Mouse (Mus musculus): Measurements from ENCODE around the gene Irgq. TPM values are rescaled to one million over a fixed set of nuclear protein-coding genes. Genes with fewer than 3 reads are reported as not detected.

Irgq gene
- total RNA-seq, 2 experiments from 2014 or later: 15.7 to 18.2 TPM

DNA sequence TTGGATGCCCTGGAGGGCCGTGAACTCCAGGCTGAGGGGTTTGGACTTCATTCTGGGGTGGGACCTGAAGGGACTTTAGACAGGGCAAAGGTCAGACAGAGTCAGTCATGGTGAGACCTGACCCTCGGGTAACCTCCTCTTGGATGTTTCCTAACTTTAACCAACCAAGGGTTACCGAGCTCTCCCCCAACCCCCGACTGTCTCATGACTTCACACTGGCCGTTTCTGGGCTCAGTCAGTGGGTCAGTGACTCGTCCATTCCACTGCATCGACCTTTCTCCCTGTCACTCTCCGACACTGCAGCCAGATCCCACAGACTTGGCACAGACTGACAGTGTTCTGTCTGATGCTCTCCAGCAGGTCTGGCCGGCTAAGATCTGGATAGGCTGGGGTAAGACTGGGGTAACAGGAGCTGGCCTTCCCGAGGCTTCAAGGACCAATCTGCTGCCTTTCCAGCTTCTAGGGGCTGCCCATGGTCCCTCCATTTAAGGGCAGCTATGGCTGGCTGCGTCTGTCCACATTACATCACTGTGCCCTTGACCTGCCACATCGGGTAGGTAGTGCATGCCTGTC, 43.8 kb downstream of the Irgq start:
- no peak for DNase-seq (ENCODE audit: low spot score)
- intact Hi-C loops (cut with DNase I): no loop called here

DNA sequence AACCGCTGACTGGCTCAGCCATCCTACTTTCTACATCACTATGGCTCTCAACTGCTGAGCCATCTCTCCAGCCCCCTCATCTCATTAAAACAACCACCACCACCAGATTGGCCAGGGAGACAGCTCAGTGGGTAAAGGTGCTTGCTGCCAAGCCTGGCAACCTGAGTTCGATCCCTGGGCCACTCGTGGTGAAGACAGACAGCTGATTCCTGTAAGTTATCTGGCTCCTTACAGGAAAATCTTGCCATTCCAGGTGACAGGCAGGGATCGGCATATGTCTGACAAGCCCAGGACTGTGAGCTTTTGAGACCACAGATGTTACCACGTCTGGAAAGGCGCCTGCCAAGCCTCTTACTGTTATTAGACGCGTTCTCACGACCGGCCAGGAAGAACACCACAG, 47.3 kb downstream of the Irgq start:
- DNase-seq (ENCODE audit: low spot score): no peak
- intact Hi-C loops (cut with DNase I): no loop called here

DNA sequence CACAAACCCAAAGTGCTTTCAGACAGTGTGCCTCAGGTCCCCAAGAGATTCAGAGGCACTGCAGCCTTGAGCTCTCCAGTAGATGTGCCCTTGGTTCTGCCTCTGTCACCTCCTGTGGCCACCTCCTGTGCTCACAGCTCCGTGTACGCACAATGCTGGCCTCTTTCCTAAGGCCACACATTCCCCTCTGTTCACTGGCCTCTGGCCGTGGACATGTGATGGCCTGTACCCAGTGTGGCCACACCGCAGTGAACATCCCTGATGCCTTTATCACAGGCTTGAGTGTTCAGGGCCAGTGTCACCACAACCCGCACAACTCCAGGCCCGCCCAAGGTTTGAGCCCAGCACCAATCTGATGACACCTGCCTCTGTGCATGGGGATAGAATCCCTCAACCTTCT, 54.4 kb downstream of the Irgq start:
- intact Hi-C loops (cut with DNase I): no loop called here
- no peak for DNase-seq (ENCODE audit: low spot score)

DNA sequence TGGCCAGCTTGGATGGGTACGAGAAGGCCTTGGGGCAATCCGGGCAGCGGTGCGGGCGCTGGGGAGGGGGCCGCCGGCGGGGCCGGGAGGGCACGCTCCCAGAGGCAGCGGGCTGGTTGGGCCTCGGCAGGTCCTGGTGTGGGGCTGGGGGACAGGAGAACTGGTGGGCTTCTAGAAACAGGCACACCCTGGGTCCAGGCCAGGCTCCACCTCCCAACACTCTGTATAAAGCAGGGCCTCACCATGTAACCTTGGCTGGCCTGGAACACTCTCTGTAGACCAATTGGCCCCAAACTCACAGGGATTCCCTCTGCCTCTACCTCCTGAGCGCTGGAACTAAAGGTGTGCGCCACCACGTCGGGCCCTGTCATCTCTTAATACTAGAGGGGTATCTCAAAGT, 55.5 kb downstream of the Irgq start:
- intact Hi-C loops (cut with DNase I): no loop called here

DNA sequence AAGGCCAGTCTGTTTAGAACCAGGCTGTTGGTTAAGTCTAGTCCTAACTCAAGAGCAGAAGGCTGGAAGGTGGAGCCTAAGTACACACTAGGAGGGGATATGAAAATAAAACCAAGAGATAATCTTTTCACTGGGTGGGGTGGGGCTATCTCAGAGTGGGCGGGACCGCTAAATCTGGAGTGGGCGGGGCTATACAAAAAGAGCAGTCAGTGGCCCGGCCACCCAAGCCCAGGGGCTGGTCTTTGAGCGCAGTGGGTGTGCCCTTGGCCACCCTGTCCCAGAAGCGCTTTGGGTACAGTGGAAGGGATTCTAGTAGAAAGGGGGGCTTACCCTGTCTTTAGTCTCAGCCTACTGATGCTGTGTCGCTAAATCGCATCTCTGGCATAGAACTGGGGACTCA, 56.3 kb downstream of the Irgq start:
- intact Hi-C loops (cut with DNase I): no loop called here
- no peak for DNase-seq (ENCODE audit: low spot score)

More for the DNA sequence above, 55.5 kb downstream of the Irgq start:
- no peak for DNase-seq (ENCODE audit: low spot score)

DNA sequence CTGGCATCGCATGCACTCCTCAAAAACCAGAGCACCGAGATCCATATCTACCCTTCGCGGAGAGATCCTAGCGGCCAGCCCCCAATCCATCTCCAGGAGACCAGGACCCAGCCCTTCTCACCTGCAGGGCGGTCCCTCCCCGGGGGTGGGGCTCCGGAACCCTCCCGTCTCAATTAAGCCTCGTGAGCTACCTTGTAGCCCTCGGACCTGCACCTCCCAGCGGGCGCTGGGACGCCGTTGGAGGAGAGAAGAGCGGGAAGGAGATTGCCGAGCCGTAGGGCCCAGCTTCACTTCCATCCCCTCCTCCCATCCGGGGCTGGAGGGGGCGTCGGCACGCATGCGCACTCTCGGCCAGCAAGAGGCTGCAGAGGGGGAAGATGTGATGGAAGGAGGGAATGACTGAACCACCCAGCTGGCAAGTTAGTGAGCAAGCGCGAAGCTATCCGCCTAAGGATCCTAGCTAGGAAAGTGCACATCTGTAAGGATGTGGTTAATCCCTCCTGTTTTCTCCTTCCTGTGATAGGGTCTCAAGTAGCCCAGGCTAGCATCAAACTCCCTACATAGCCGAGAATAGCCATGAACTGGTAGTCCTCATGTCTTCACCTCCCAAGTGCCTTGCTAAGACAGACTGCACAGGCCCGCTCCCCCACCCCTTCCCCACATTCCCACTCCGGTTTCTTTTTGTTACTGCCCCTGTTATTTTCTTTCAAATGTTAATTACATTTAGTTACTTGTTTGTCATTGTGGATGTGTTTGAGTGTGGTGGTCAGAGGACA, 57.0 kb downstream of the Irgq start, which contains the start of the genes Ethe1 and Zfp575:
TSS of gene Ethe1 (plus strand) at position 214 of the 776 bp plus-strand sequence.
TSS of gene Zfp575 (minus strand) at position 312 of the 776 bp plus-strand sequence.
- intact Hi-C loops (cut with DNase I): no loop called here
- peak; percentile 35 for DNase-seq (ENCODE audit: low spot score)

Other genes with a start within 250 kb of the Irgq start
- gene Zfp61, start 229.5 kb upstream of the Irgq start, total RNA-seq (2021): 1 to 10 TPM; 3.1 to 4.5 TPM
- gene Zfp94, start 214.0 kb upstream of the Irgq start, total RNA-seq (2021): 1 to 10 TPM; 1.8 to 2.5 TPM
- not detected for gene Tescl, start 196.8 kb upstream of the Irgq start, total RNA-seq (2021)
- gene Lypd5, start 181.5 kb upstream of the Irgq start, total RNA-seq (2021): not detected
- under 1 TPM; 0.70 to 0.81 TPM for gene Kcnn4, start 160.4 kb upstream of the Irgq start, total RNA-seq (2021)
- 1 to 10 TPM; 7.6 TPM for gene Smg9, start 131.1 kb upstream of the Irgq start, total RNA-seq (2021)
- gene Irgc1, start 78.4 kb upstream of the Irgq start, total RNA-seq (2021): not detected
- gene Plaur, start 68.2 kb upstream of the Irgq start, total RNA-seq (2021): 1 to 10 TPM; 2.1 to 2.2 TPM
- gene Cadm4, start 48.7 kb upstream of the Irgq start, total RNA-seq (2021): 10 to 100 TPM; 13.1 to 13.9 TPM
- gene Zfp428, start 23.7 kb upstream of the Irgq start, total RNA-seq (2021): 10 to 100 TPM; 15.1 to 15.6 TPM
- not detected for gene AC161166.1, start 18.2 kb upstream of the Irgq start, total RNA-seq (2021)
- gene Pinlyp, start 15.4 kb downstream of the Irgq start, total RNA-seq (2021): not detected
- 10 to 100 TPM; 27.8 to 27.9 TPM for gene Xrcc1, start 15.6 kb downstream of the Irgq start, total RNA-seq (2021)
- gene Ethe1, start 56.9 kb downstream of the Irgq start, total RNA-seq (2021): 10 to 100 TPM; 44.6 to 49.1 TPM
- under 1 TPM; 0.08 to 0.17 TPM for gene Zfp575, start 57.0 kb downstream of the Irgq start, total RNA-seq (2021)
- gene Phldb3, start 80.1 kb downstream of the Irgq start, total RNA-seq (2021): under 1 TPM; 0.50 to 0.57 TPM
- not detected for gene Lypd3, start 105.9 kb downstream of the Irgq start, total RNA-seq (2021)
- not detected for gene Tex101, start 146.0 kb downstream of the Irgq start, total RNA-seq (2021)
- not detected for gene BC049730, start 178.6 kb downstream of the Irgq start, total RNA-seq (2021)
- gene Gm4763, start 196.2 kb downstream of the Irgq start, total RNA-seq (2021): not detected
- gene Cd177, start 229.6 kb downstream of the Irgq start, total RNA-seq (2021): under 1 TPM in 1 of 2 experiments, not detected in 1; 0.08 TPM
- not detected for gene Ceacam10, start 246.5 kb downstream of the Irgq start, total RNA-seq (2021)

Data from heart, postnatal 25 days (tissue).